Mouse (Mus musculus) bone marrow macrophage, adult 2 months (primary cell): Measurements from ENCODE around the gene Ssx2ip. TPM values are rescaled to one million over a fixed set of nuclear protein-coding genes. Genes with fewer than 3 reads are reported as not detected.

Experiments used
- H3K27ac ChIP-seq: 2 replicates; pipeline ENCODE4 v1.5.1; 2012; ENCODE audit warnings: low read depth, low read length; ENCODE audit not compliant: insufficient read depth
- H3K4me1 ChIP-seq: 2 replicates; pipeline ENCODE4 v1.6.1; 2012; ENCODE audit warnings: low read length; ENCODE audit not compliant: control insufficient read depth, insufficient read depth
- H3K4me3 ChIP-seq: 2 replicates; pipeline ENCODE4 v1.5.1; 2012; ENCODE audit warnings: mild to moderate bottlenecking, low read length, moderate library complexity; ENCODE audit not compliant: insufficient read depth
- CTCF ChIP-seq: IDR thresholded peaks from 2 replicates; pipeline ENCODE4 v1.5.1; 2012; ENCODE audit warnings: low read depth, mild to moderate bottlenecking, low read length, moderate library complexity
- POLR2A ChIP-seq: IDR thresholded peaks from 2 replicates; pipeline ENCODE4 v1.6.1; 2012; ENCODE audit warnings: mild to moderate bottlenecking, low read depth, low read length, borderline replicate concordance
- polyA plus RNA-seq: library from polyadenylated mRNA; stranded (reverse); fragments of >200 nt; gene quantifications from 2 replicates; pipeline ENCODE4 v1.2.4, GENCODE M21; 2012; ENCODE audit not compliant: missing spikeins, insufficient read depth, insufficient read length

The Ssx2ip gene
- polyA plus RNA-seq, 1 experiment, result 6.9 TPM

- Histone ChIP-seq H3K27ac (no peak overlapping the region), H3K4me3 (no peak overlapping the region), H3K4me1 (no peaks in the 10 kb centered on the region)
- TF ChIP-seq CTCF (no peak), POLR2A (no peak)
These were observed 69.3 kb downstream of the Ssx2ip start for GRCm38 (mm10) chr3:146473741-146474140.

GRCm38 (mm10) chr3:146474428-146474827, 70.0 kb downstream of the Ssx2ip start:
- no peaks in the 10 kb centered on the region for H3K4me1 ChIP-seq
- no peak overlapping the region for H3K4me3 ChIP-seq
- TF ChIP-seq CTCF, result no peak
- no peak for TF ChIP-seq POLR2A
- H3K27ac ChIP-seq, result no peak overlapping the region

GRCm38 (mm10) chr3:146482044-146482443, 77.6 kb downstream of the Ssx2ip start:
- no peak overlapping the region for H3K27ac ChIP-seq
- H3K4me1 ChIP-seq, result no peaks in the 10 kb centered on the region
- no peak for TF ChIP-seq POLR2A
- TF ChIP-seq CTCF, result 0 out of 2 replicates have a peak, but pooled peaks have one; percentile 16
- no peak overlapping the region for H3K4me3 ChIP-seq

GRCm38 (mm10) chr3:146486464-146486863, 82.0 kb downstream of the Ssx2ip start:
- Histone ChIP-seq H3K4me1 (no peaks in the 10 kb centered on the region), H3K4me3 (no peak overlapping the region), H3K27ac (no peak overlapping the region)
- TF ChIP-seq CTCF, result no peak

Other genes with a start within 250 kb of the Ssx2ip start
- gene Lpar3, start 183.7 kb upstream of the Ssx2ip start, polyA plus RNA-seq, result not detected in 2 replicates
- 27.2 and 31.6 TPM in 2 replicates for gene Ctbs, start 45.2 kb downstream of the Ssx2ip start, polyA plus RNA-seq
- 4.0 and 7.2 TPM in 2 replicates for gene Spata1, start 95.1 kb downstream of the Ssx2ip start, polyA plus RNA-seq
- 450 and 503 TPM in 2 replicates for gene Gng5, start 95.2 kb downstream of the Ssx2ip start, polyA plus RNA-seq
- 39.9 and 47.4 TPM in 2 replicates for gene Rpf1, start 116.8 kb downstream of the Ssx2ip start, polyA plus RNA-seq
- gene Uox, start 165.8 kb downstream of the Ssx2ip start, polyA plus RNA-seq, result not detected in 2 replicates
- not detected in 2 replicates for gene Dnase2b, start 211.0 kb downstream of the Ssx2ip start, polyA plus RNA-seq
- not detected in 2 replicates for gene 4930503B20Rik, start 246.7 kb downstream of the Ssx2ip start, polyA plus RNA-seq